Mouse (Mus musculus) embryo, embryonic 11.5 days (tissue): ENCODE measurements around the gene Ube2u.
"Not testable (repeated sequence)": the region's sequence is repeated elsewhere in the genome, so short reads cannot be mapped to it uniquely, and the experiment has no call there.

ENCODE experiments used
- DNase-seq: peaks from one replicate; pipeline ENCODE4 v3.0.0-alpha.2; 2012; ENCODE audit warnings: low read depth, low spot score

Ube2u gene

GRCm38 (mm10) chr4:100478592-100479321 is at the start of gene Ube2u:
Gene Ube2u (plus strand): TSS chr4:100478849.
- no peak for DNase-seq

- DNase-seq = no peak
Observed at GRCm38 (mm10) chr4:100429371-100429900, 49.2 kb upstream of the Ube2u start.

- peak; percentile 44 for DNase-seq
Observed at GRCm38 (mm10) chr4:100435281-100436168, 43.1 kb upstream of the Ube2u start.

- no peak for DNase-seq
Observed at GRCm38 (mm10) chr4:100436169-100436547, 42.5 kb upstream of the Ube2u start.

GRCm38 (mm10) chr4:100446897-100447296 is 31.8 kb upstream of the Ube2u start:
- no peak for DNase-seq

- DNase-seq = no peak
Observed at GRCm38 (mm10) chr4:100462493-100463120, 16.0 kb upstream of the Ube2u start.

- no peak for DNase-seq
Observed at GRCm38 (mm10) chr4:100488447-100488846, 9.8 kb downstream of the Ube2u start.

GRCm38 (mm10) chr4:100495176-100495575 is 16.5 kb downstream of the Ube2u start:
- DNase-seq = no peak

GRCm38 (mm10) chr4:100496521-100496920 is 17.9 kb downstream of the Ube2u start:
- no peak for DNase-seq

GRCm38 (mm10) chr4:100498192-100498591 is 19.5 kb downstream of the Ube2u start:
- no peak for DNase-seq

GRCm38 (mm10) chr4:100499037-100499601 is 20.5 kb downstream of the Ube2u start:
- DNase-seq = not testable (repeated sequence)

GRCm38 (mm10) chr4:100503337-100503736 is 24.7 kb downstream of the Ube2u start:
- DNase-seq = no peak

- no peak for DNase-seq
Observed at GRCm38 (mm10) chr4:100517646-100518045, 39.0 kb downstream of the Ube2u start.

- no peak for DNase-seq
Observed at GRCm38 (mm10) chr4:100522534-100522933, 43.9 kb downstream of the Ube2u start.

GRCm38 (mm10) chr4:100524741-100525140 is 46.1 kb downstream of the Ube2u start:
- no peak for DNase-seq

- no peak for DNase-seq
Observed at GRCm38 (mm10) chr4:100526296-100526695, 47.6 kb downstream of the Ube2u start.

GRCm38 (mm10) chr4:100527086-100527485 is 48.4 kb downstream of the Ube2u start:
- no peak for DNase-seq

GRCm38 (mm10) chr4:100527554-100528001 is 48.9 kb downstream of the Ube2u start:
- peak; percentile 60 for DNase-seq

- DNase-seq = no peak
Observed at GRCm38 (mm10) chr4:100533607-100534006, 55.0 kb downstream of the Ube2u start.

GRCm38 (mm10) chr4:100534946-100535345 is 56.3 kb downstream of the Ube2u start:
- DNase-seq = no peak

- DNase-seq = peak; percentile 59
Observed at GRCm38 (mm10) chr4:100537898-100538297, 59.2 kb downstream of the Ube2u start.
